Mouse (Mus musculus): Measurements from ENCODE around the gene Lrrc20. TPM values are rescaled to one million over a fixed set of nuclear protein-coding genes. Genes with fewer than 3 reads are reported as not detected.

Gene Lrrc20
- polyA plus RNA-seq, 1 experiment from 2014 or later = 12.1 TPM

DNA sequence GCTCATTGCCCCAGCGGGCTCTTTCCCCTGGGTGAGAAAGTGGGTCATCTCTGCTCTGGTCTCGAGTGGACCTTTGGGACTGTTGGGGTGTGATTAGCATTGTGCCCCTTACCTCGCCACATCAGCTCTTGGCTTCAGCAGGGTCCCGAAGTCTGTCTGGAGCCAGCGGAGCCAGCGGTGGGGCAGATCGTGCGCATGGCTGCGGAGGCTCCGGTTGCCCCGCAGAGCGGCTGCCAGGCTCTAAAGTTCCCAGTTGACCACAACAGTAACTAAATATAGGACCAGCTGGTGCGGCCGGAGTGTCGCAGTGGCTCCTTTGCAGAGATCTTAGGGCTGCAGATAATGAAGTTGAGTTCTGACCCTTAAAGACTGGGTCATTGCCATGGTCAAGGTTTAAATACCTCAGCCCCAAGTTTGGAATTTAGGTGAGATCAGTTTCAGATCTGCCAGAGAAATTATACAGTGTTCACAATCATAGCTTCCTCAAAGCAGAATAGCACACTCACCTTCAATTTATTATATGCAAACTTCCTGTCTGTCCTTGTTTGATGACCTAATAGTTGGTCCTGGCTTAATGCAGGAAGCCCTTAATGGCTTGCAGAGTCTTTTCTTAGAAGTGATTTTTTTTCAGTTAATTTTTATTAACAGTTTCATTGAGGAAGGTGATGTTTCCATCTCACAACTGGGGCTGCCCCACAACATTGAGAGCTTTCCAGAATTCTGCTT lies 1.0 kb downstream of the Lrrc20 start:
- Histone ChIP-seq H3K9me3 (no peaks in the 10 kb centered on the region), H3K27ac (replicated peaks) (peak overlapping the region; percentile 85), H3K4me3 (peak overlapping the region; percentile 93), H3K27me3 (replicated peaks) (no peaks in the 10 kb centered on the region), H3K4me2 (peak overlapping the region; percentile 99), H3K36me3 (no peaks in the 10 kb centered on the region), H3K4me1 (peaks cover 31% of the 10 kb centered on the region), H3K9ac (peak overlapping the region; percentile 90)
- 2% methylated on average over 15 of the region's 15 CpGs for WGBS
- no peak for ATAC-seq (ENCODE audit: extremely low read depth, insufficient number of reproducible peaks, low FRiP score, low TSS enrichment)

DNA sequence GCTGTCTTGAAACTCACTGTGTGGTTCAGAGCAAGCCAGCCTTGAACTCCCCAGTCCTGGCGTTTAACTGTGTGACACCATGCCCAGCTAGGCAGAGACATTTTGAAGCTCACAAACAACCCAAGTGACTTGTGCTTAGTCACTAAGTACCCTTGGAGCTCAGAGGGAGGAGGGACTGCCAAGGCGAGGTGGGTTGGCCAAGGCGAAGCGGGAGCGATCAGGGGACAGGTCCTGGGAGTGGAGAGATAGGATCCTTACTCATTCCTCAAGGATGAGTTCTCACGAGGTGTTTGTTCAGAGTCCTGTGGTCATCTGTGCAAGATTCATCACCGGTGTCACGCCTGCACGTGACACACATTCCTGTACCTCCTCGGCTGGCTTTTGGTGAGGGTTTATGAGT lies 3.9 kb downstream of the Lrrc20 start:
- Histone ChIP-seq H3K27me3 (replicated peaks) (no peaks in the 10 kb centered on the region), H3K9me3 (no peaks in the 10 kb centered on the region), H3K4me2 (no peak overlapping the region), H3K4me3 (no peak overlapping the region), H3K27ac (replicated peaks) (no peak overlapping the region), H3K4me1 (peaks cover 24% of the 10 kb centered on the region), H3K9ac (no peak overlapping the region), H3K36me3 (no peaks in the 10 kb centered on the region)
- no peak for ATAC-seq (ENCODE audit: extremely low read depth, insufficient number of reproducible peaks, low FRiP score, low TSS enrichment)
- 78% methylated on average over 10 of the region's 10 CpGs for WGBS

DNA sequence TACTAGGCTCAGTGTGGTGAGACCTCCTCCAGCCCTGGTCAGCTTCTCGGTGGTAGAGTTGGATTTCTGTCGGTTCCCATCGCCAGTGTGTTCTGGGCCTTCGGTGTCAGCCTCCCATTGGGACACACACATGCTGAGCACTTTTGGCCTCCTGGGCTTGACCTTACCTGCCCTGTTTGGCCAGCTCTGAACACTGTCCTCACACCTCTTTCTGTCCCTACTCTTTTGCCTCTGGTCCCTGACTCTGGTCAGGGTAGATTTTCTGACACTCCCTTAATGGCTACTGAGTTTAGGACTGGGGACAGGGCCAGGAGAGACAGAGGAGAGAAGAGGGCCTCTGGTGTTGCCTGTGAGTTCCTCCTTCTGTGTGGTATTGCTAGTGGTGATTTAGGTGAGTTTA lies 4.3 kb downstream of the Lrrc20 start:
- Histone ChIP-seq H3K9me3 (no peaks in the 10 kb centered on the region), H3K9ac (no peak overlapping the region), H3K27ac (replicated peaks) (no peak overlapping the region), H3K4me2 (no peak overlapping the region), H3K27me3 (replicated peaks) (no peaks in the 10 kb centered on the region), H3K4me3 (no peak overlapping the region), H3K4me1 (peaks cover 19% of the 10 kb centered on the region), H3K36me3 (no peaks in the 10 kb centered on the region)
- ATAC-seq (ENCODE audit: extremely low read depth, insufficient number of reproducible peaks, low FRiP score, low TSS enrichment) = no peak
- WGBS = 76% methylated on average over 4 of the region's 4 CpGs

- Histone ChIP-seq H3K4me1 (peaks cover 16% of the 10 kb centered on the region), H3K4me2 (no peak overlapping the region), H3K27me3 (replicated peaks) (no peaks in the 10 kb centered on the region), H3K4me3 (no peak overlapping the region), H3K36me3 (no peaks in the 10 kb centered on the region), H3K27ac (replicated peaks) (no peak overlapping the region), H3K9ac (no peak overlapping the region), H3K9me3 (no peaks in the 10 kb centered on the region)
- no peak for ATAC-seq (ENCODE audit: extremely low read depth, insufficient number of reproducible peaks, low FRiP score, low TSS enrichment)
- 52% methylated on average over 1 of the region's 1 CpGs for WGBS
Measured at GRCm38 (mm10) chr10:61480488-61480887, 4.9 kb downstream of the Lrrc20 start.

DNA sequence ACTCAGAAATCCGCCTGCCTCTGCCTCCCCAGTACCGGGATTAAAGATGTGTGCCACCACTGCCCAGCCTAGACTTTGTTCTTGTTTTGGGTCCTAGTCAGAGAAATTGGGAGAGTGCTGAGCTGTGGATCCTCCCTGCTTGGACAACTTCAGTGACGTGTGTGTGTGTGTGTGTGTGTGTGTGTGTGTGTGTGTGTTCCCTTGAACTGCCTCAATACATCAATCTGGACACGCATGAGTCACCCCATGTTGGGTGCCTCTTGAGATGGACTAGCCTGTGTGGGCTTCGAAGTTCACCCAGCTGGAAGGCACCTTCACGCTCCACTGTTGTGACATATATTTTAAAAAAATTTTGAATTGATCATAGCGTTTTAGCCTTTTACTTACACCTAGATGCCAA lies 7.2 kb downstream of the Lrrc20 start:
- Histone ChIP-seq H3K4me1 (0 out of 2 replicates have a peak, but pooled peaks cover 5% of the 10 kb centered on the region), H3K9me3 (no peaks in the 10 kb centered on the region), H3K27ac (replicated peaks) (no peak overlapping the region), H3K9ac (no peak overlapping the region), H3K36me3 (no peaks in the 10 kb centered on the region), H3K27me3 (replicated peaks) (no peaks in the 10 kb centered on the region), H3K4me2 (no peak overlapping the region), H3K4me3 (no peak overlapping the region)
- 80% methylated on average over 7 of the region's 7 CpGs for WGBS
- ATAC-seq (ENCODE audit: extremely low read depth, insufficient number of reproducible peaks, low FRiP score, low TSS enrichment) = no peak

DNA sequence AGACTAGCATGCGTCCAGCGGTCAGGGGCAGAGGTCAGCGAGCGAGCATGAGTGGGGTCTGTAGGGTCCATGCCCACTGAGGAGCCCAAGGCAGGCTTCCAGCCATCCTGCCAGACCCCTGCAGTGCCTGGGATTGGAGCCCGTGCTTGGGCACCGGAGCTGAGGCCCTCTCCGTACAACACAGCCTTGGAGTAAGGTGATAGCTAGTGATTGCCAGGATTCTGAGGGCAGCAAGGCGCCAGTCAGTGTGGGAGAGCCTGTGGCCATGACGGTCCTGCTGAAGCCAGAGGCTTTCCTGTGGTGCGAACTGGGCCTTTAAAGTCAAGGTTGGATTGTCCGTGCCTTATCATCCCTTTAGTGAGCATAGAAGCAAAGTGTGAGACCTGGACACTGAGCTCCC lies 9.2 kb downstream of the Lrrc20 start:
- Histone ChIP-seq H3K4me2 (no peak overlapping the region), H3K4me1 (0 out of 2 replicates have a peak, but pooled peaks cover 5% of the 10 kb centered on the region), H3K9ac (no peak overlapping the region), H3K4me3 (no peak overlapping the region), H3K27ac (replicated peaks) (no peak overlapping the region), H3K9me3 (no peaks in the 10 kb centered on the region), H3K36me3 (no peaks in the 10 kb centered on the region), H3K27me3 (replicated peaks) (no peaks in the 10 kb centered on the region)
- WGBS = 74% methylated on average over 11 of the region's 11 CpGs
- no peak for ATAC-seq (ENCODE audit: extremely low read depth, insufficient number of reproducible peaks, low FRiP score, low TSS enrichment)

- H3K27ac ChIP-seq (replicated peaks) = no peak overlapping the region
- H3K4me2 ChIP-seq = no peak overlapping the region
- 76% methylated on average over 8 of the region's 8 CpGs for WGBS
- 0 out of 2 replicates have a peak, but pooled peaks cover 5% of the 10 kb centered on the region for H3K4me1 ChIP-seq
- no peak overlapping the region for H3K4me3 ChIP-seq
- no peaks in the 10 kb centered on the region for H3K27me3 ChIP-seq (replicated peaks)
- H3K36me3 ChIP-seq = no peaks in the 10 kb centered on the region
- no peak for ATAC-seq (ENCODE audit: extremely low read depth, insufficient number of reproducible peaks, low FRiP score, low TSS enrichment)
- H3K9ac ChIP-seq = no peak overlapping the region
- H3K9me3 ChIP-seq = no peaks in the 10 kb centered on the region
Measured at GRCm38 (mm10) chr10:61486551-61487339, 11.1 kb downstream of the Lrrc20 start.

DNA sequence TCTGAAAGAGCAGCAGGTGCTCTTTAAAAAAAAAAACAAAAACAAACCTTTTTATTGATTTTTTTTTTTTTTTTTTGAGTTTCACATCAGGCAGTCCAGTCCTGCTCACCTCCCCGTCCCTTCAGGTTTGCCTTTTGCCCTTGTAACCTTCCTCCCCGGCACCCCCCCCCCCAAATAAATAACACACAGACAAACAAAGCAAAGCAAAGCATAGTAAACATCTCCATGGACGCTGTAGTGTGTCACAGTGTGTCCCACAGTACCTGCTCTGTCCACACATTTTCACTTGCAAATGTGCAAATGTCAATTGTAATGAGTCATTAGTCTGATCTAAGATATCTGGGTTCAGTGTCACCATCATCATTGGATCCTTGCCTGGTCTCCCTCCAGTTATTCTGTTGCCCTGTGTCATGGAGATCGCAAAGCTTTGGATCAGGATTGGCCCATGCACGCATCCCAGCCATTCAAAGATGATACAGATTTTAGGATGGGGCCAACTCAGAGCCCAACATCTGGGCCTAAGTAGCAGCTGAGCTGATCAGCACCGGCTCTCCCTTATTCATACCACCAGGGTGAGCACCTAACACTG lies 13.0 kb downstream of the Lrrc20 start:
- H3K36me3 ChIP-seq = no peaks in the 10 kb centered on the region
- no peak overlapping the region for H3K4me3 ChIP-seq
- WGBS = 82% methylated on average over 6 of the region's 6 CpGs
- H3K9ac ChIP-seq = no peak overlapping the region
- H3K4me2 ChIP-seq = no peak overlapping the region
- no peaks in the 10 kb centered on the region for H3K27me3 ChIP-seq (replicated peaks)
- no peak for ATAC-seq (ENCODE audit: extremely low read depth, insufficient number of reproducible peaks, low FRiP score, low TSS enrichment)
- no peak overlapping the region for H3K27ac ChIP-seq (replicated peaks)
- no peaks in the 10 kb centered on the region for H3K9me3 ChIP-seq
- H3K4me1 ChIP-seq = 0 out of 2 replicates have a peak, but pooled peaks cover 5% of the 10 kb centered on the region

- H3K4me3 ChIP-seq = no peak overlapping the region
- no peaks in the 10 kb centered on the region for H3K36me3 ChIP-seq
- no peak for ATAC-seq (ENCODE audit: extremely low read depth, insufficient number of reproducible peaks, low FRiP score, low TSS enrichment)
- no peak overlapping the region for H3K4me2 ChIP-seq
- WGBS = 38% methylated on average over 8 of the region's 8 CpGs
- H3K9me3 ChIP-seq = no peaks in the 10 kb centered on the region
- H3K27me3 ChIP-seq (replicated peaks) = no peaks in the 10 kb centered on the region
- H3K4me1 ChIP-seq = peaks cover 26% of the 10 kb centered on the region
- H3K9ac ChIP-seq = no peak overlapping the region
- no peak overlapping the region for H3K27ac ChIP-seq (replicated peaks)
Measured at GRCm38 (mm10) chr10:61491573-61491972, 16.0 kb downstream of the Lrrc20 start.

- Histone ChIP-seq H3K27me3 (replicated peaks) (no peaks in the 10 kb centered on the region), H3K9ac (no peak overlapping the region), H3K4me2 (no peak overlapping the region), H3K4me1 (peaks cover 29% of the 10 kb centered on the region), H3K27ac (replicated peaks) (no peak overlapping the region), H3K4me3 (no peak overlapping the region), H3K36me3 (no peaks in the 10 kb centered on the region), H3K9me3 (no peaks in the 10 kb centered on the region)
- whole genome bisulfite sequencing = 11% methylated on average over 11 of the region's 11 CpGs
- ATAC-seq (ENCODE audit: extremely low read depth, insufficient number of reproducible peaks, low FRiP score, low TSS enrichment) = peak; percentile 64
Measured at GRCm38 (mm10) chr10:61492040-61492439, 16.4 kb downstream of the Lrrc20 start.

GRCm38 (mm10) chr10:61495461-61495860 lies 19.9 kb downstream of the Lrrc20 start:
- no peak for ATAC-seq (ENCODE audit: extremely low read depth, insufficient number of reproducible peaks, low FRiP score, low TSS enrichment)
- H3K9me3 ChIP-seq = no peaks in the 10 kb centered on the region
- H3K4me3 ChIP-seq = no peak overlapping the region
- H3K9ac ChIP-seq = peak overlapping the region; percentile 53
- no peaks in the 10 kb centered on the region for H3K27me3 ChIP-seq (replicated peaks)
- peak overlapping the region; percentile 40 for H3K27ac ChIP-seq (replicated peaks)
- WGBS = 47% methylated on average over 4 of the region's 4 CpGs
- H3K36me3 ChIP-seq = no peaks in the 10 kb centered on the region
- no peak overlapping the region for H3K4me2 ChIP-seq
- peaks cover 29% of the 10 kb centered on the region for H3K4me1 ChIP-seq
